Mouse (Mus musculus) intestine, embryonic 15.5 days (tissue): ENCODE results near the gene Fgf11. TPM values are rescaled to one million over a fixed set of nuclear protein-coding genes. Genes with fewer than 3 reads are reported as not detected.
A peak's percentile ranks its signal among the peaks of the same experiment; 100 is the strongest.

Experiments
- ATAC-seq: fragments of 200-750 bp; cut with Nextera tagmentation; 2 replicates; pipeline ENCODE4 v1.8.0; 2017; ENCODE audit warnings: moderate TSS enrichment, moderate library complexity
- H3K27ac ChIP-seq: fragments of 300-500 bp; sonication (generic); 2 replicates; pipeline ENCODE4 v1.5.1; 2015; ENCODE audit warnings: mild to moderate bottlenecking, inconsistent platforms
- H3K27me3 ChIP-seq: fragments of 300-500 bp; sonication (generic); replicated peaks from 2 replicates; pipeline ENCODE4 v1.6.1; 2015; ENCODE audit warnings: inconsistent platforms
- H3K36me3 ChIP-seq: fragments of 300-500 bp; sonication (generic); 2 replicates; pipeline ENCODE4 v1.6.1; 2015; ENCODE audit warnings: inconsistent platforms
- H3K4me1 ChIP-seq: fragments of 300-500 bp; sonication (generic); replicated peaks from 2 replicates; pipeline ENCODE4 v1.6.1; 2015; ENCODE audit warnings: inconsistent platforms
- H3K4me2 ChIP-seq: fragments of 300-500 bp; sonication (generic); replicated peaks from 2 replicates; pipeline ENCODE4 v1.6.1; 2015; ENCODE audit warnings: mild to moderate bottlenecking, inconsistent platforms
- H3K4me3 ChIP-seq: fragments of 300-500 bp; sonication (generic); replicated peaks from 2 replicates; pipeline ENCODE4 v1.5.1; 2015; ENCODE audit warnings: inconsistent platforms
- H3K9ac ChIP-seq: fragments of 300-500 bp; sonication (generic); 2 replicates; pipeline ENCODE4 v1.6.1; 2015; ENCODE audit warnings: inconsistent platforms
- H3K9me3 ChIP-seq: fragments of 300-500 bp; sonication (generic); 2 replicates; pipeline ENCODE4 v1.6.1; 2016; ENCODE audit warnings: inconsistent platforms
- WGBS: fragments of 180-500 bp; shearing (Covaris S2); methylation state at CpG from one replicate; pipeline ENCODE4 v1.1.7; 2015; 5-methylcytosine and 5-hydroxymethylcytosine counted together
- polyA plus RNA-seq: library from polyadenylated mRNA; unstranded; fragments of >200 nt; fragmentation: Nextera tagmentation; extraction: Ambion mirVana; gene quantifications from 2 replicates; pipeline ENCODE4 v1.2.1, GENCODE M21; 2015

The Fgf11 gene
- polyA plus RNA-seq, 1 experiment from 2014 or later, result 1.2 TPM

- no peak overlapping the region for H3K27ac ChIP-seq
- no peak for ATAC-seq
- 80% methylated on average over 7 of the region's 7 CpGs for WGBS
- no peak overlapping the region for H3K4me2 ChIP-seq
- no peaks in the 10 kb centered on the region; the same call in 1 of the 2 replicates for H3K27me3 ChIP-seq
- peaks cover 36% of the 10 kb centered on the region for H3K4me1 ChIP-seq
- no peaks in the 10 kb centered on the region for H3K36me3 ChIP-seq
- H3K9ac ChIP-seq, result no peak overlapping the region
- no peaks in the 10 kb centered on the region for H3K9me3 ChIP-seq
- H3K4me3 ChIP-seq, result no peak overlapping the region
These were observed 3.7 kb downstream of the Fgf11 start for GRCm38 (mm10) chr11:69797924-69798323.

GRCm38 (mm10) chr11:69795983-69796435 is 5.6 kb downstream of the Fgf11 start:
- no peak overlapping the region; the same call in 1 of the 2 replicates for H3K9ac ChIP-seq

GRCm38 (mm10) chr11:69795168-69795982 is 6.3 kb downstream of the Fgf11 start, which contains the start of gene Chrnb1:
Chrnb1 (minus strand) TSS chr11:69795943.
- H3K4me2 ChIP-seq, result peak within 1 kb of the TSS; percentile 92
- H3K9ac ChIP-seq, result peak within 1 kb of the TSS; percentile 34
- H3K27ac ChIP-seq, result no peak within 1 kb of the TSS
- no peaks in the 10 kb centered on the region for H3K9me3 ChIP-seq
- ATAC-seq, result peak; percentile 99
- peaks cover 12% of the 10 kb centered on the region for H3K4me1 ChIP-seq
- no peaks in the 10 kb centered on the region for H3K27me3 ChIP-seq
- WGBS, result 1% methylated on average over 52 of the region's 52 CpGs
- H3K4me3 ChIP-seq, result peak within 1 kb of the TSS; percentile 44
- H3K36me3 ChIP-seq, result no peaks in the 10 kb centered on the region

More at GRCm38 (mm10) chr11:69795983-69796435, 5.6 kb downstream of the Fgf11 start:
- Histone ChIP-seq H3K9me3 (no peaks in the 10 kb centered on the region), H3K4me3 (peak overlapping the region; percentile 44), H3K27me3 (no peaks in the 10 kb centered on the region; the same call in 1 of the 2 replicates), H3K4me2 (peak overlapping the region; percentile 92), H3K4me1 (peaks cover 18% of the 10 kb centered on the region), H3K36me3 (no peaks in the 10 kb centered on the region), H3K27ac (no peak overlapping the region)
- ATAC-seq, result no peak
- 5% methylated on average over 13 of the region's 13 CpGs for WGBS

GRCm38 (mm10) chr11:69793429-69793828 is 8.2 kb downstream of the Fgf11 start:
- 69% methylated on average over 5 of the region's 5 CpGs for WGBS
- Histone ChIP-seq H3K9ac (no peak overlapping the region), H3K9me3 (no peaks in the 10 kb centered on the region), H3K4me2 (no peak overlapping the region), H3K27ac (no peak overlapping the region), H3K4me1 (no peaks in the 10 kb centered on the region; the same call in 1 of the 2 replicates), H3K27me3 (no peaks in the 10 kb centered on the region), H3K36me3 (no peaks in the 10 kb centered on the region), H3K4me3 (no peak overlapping the region)
- no peak for ATAC-seq

GRCm38 (mm10) chr11:69791420-69791819 is 10.2 kb downstream of the Fgf11 start:
- no peak for ATAC-seq
- Histone ChIP-seq H3K36me3 (no peaks in the 10 kb centered on the region), H3K4me1 (no peaks in the 10 kb centered on the region; the same call in 1 of the 2 replicates), H3K9me3 (no peaks in the 10 kb centered on the region), H3K4me2 (no peak overlapping the region), H3K9ac (no peak overlapping the region), H3K4me3 (no peak overlapping the region), H3K27me3 (no peaks in the 10 kb centered on the region), H3K27ac (no peak overlapping the region)
- WGBS, result 73% methylated on average over 5 of the region's 5 CpGs

- Histone ChIP-seq H3K4me3 (no peak overlapping the region), H3K9me3 (no peaks in the 10 kb centered on the region), H3K27ac (no peak overlapping the region), H3K27me3 (no peaks in the 10 kb centered on the region), H3K9ac (no peak overlapping the region), H3K36me3 (no peaks in the 10 kb centered on the region), H3K4me2 (no peak overlapping the region), H3K4me1 (no peaks in the 10 kb centered on the region; the same call in 1 of the 2 replicates)
- ATAC-seq, result no peak
- WGBS, result 55% methylated on average over 5 of the region's 5 CpGs
These were observed 12.2 kb downstream of the Fgf11 start for GRCm38 (mm10) chr11:69789431-69789830.

GRCm38 (mm10) chr11:69787306-69787705 is 14.4 kb downstream of the Fgf11 start:
- Histone ChIP-seq H3K36me3 (no peaks in the 10 kb centered on the region), H3K27ac (no peak overlapping the region), H3K4me3 (no peak overlapping the region), H3K9ac (no peak overlapping the region), H3K4me2 (no peak overlapping the region), H3K27me3 (no peaks in the 10 kb centered on the region), H3K4me1 (no peaks in the 10 kb centered on the region; the same call in 1 of the 2 replicates), H3K9me3 (no peaks in the 10 kb centered on the region)
- no peak for ATAC-seq
- 88% methylated on average over 5 of the region's 5 CpGs for WGBS

- H3K9ac ChIP-seq, result no peak overlapping the region
- peak; percentile 89 for ATAC-seq
These were observed 16.8 kb downstream of the Fgf11 start for GRCm38 (mm10) chr11:69784793-69785272.

GRCm38 (mm10) chr11:69781828-69782227 is 19.8 kb downstream of the Fgf11 start:
- Histone ChIP-seq H3K9ac (no peak overlapping the region), H3K4me3 (no peak overlapping the region), H3K4me2 (no peak overlapping the region), H3K27me3 (no peaks in the 10 kb centered on the region), H3K9me3 (no peaks in the 10 kb centered on the region), H3K36me3 (no peaks in the 10 kb centered on the region), H3K27ac (no peak overlapping the region), H3K4me1 (no peaks in the 10 kb centered on the region; the same call in 1 of the 2 replicates)
- ATAC-seq, result no peak
- WGBS, result 32% methylated on average over 4 of the region's 4 CpGs

More at GRCm38 (mm10) chr11:69784793-69785272, 16.8 kb downstream of the Fgf11 start:
- peak overlapping the region; percentile 52 for H3K4me2 ChIP-seq
- H3K36me3 ChIP-seq, result no peaks in the 10 kb centered on the region
- no peaks in the 10 kb centered on the region for H3K27me3 ChIP-seq
- no peak overlapping the region; the same call in 1 of the 2 replicates for H3K27ac ChIP-seq
- no peaks in the 10 kb centered on the region; the same call in 1 of the 2 replicates for H3K4me1 ChIP-seq
- no peaks in the 10 kb centered on the region for H3K9me3 ChIP-seq
- H3K4me3 ChIP-seq, result peak overlapping the region; percentile 11; the same call in 1 of the 2 replicates
- 31% methylated on average over 15 of the region's 15 CpGs for WGBS

GRCm38 (mm10) chr11:69778985-69779384 is 22.7 kb downstream of the Fgf11 start:
- H3K4me2 ChIP-seq, result no peak overlapping the region
- no peaks in the 10 kb centered on the region for H3K36me3 ChIP-seq
- no peaks in the 10 kb centered on the region for H3K9me3 ChIP-seq
- H3K4me1 ChIP-seq, result no peaks in the 10 kb centered on the region
- H3K9ac ChIP-seq, result no peak overlapping the region
- WGBS, result 50% methylated on average over 7 of the region's 7 CpGs
- no peak for ATAC-seq
- H3K27me3 ChIP-seq, result no peaks in the 10 kb centered on the region
- H3K4me3 ChIP-seq, result no peak overlapping the region
- no peak overlapping the region for H3K27ac ChIP-seq

- Histone ChIP-seq H3K4me2 (no peak overlapping the region), H3K27me3 (no peaks in the 10 kb centered on the region), H3K9ac (no peak overlapping the region), H3K36me3 (no peaks in the 10 kb centered on the region), H3K27ac (no peak overlapping the region), H3K9me3 (no peaks in the 10 kb centered on the region), H3K4me3 (no peak overlapping the region), H3K4me1 (no peaks in the 10 kb centered on the region)
- ATAC-seq, result no peak
- 70% methylated on average over 23 of the region's 23 CpGs for WGBS
These were observed 23.2 kb downstream of the Fgf11 start for GRCm38 (mm10) chr11:69778258-69778982.
